Mouse (Mus musculus) ES-E14 (cell line): ENCODE measurements at regions not wholly inside any gene's neighbourhood (a gene's known extent, or its start where the extent isn't known, plus 50 kb on each side); places are given as distances from the start of the nearest gene placed in this dataset.

Source experiments
- DNase-seq: peaks from one replicate; pipeline ENCODE4 v3.0.0-alpha.2; 2013; ENCODE audit warnings: low read depth, low spot score
- H3K27ac ChIP-seq: 2 replicates; pipeline ENCODE4 v1.5.1; 2012; ENCODE audit warnings: low read depth, mild to moderate bottlenecking, low read length, moderate library complexity, mixed read lengths; ENCODE audit not compliant: poor library complexity, insufficient read depth, severe bottlenecking
- H3K36me3 ChIP-seq: 2 replicates; pipeline ENCODE4 v1.6.1; 2012; ENCODE audit warnings: mild to moderate bottlenecking, low read length, moderate library complexity, mixed read lengths; ENCODE audit not compliant: control insufficient read depth, poor library complexity, insufficient read depth, severe bottlenecking
- H3K4me1 ChIP-seq, 2 experiments: fragments of 150-350 bp in 1 of 2; sonication (generic) in 1 of 2; 2 replicates each; pipeline ENCODE4 v1.6.1; 2012; ENCODE audit warnings: low read length in 2 of 2, mild to moderate bottlenecking in 1 of 2, mixed read lengths in 1 of 2; ENCODE audit not compliant: control insufficient read depth in 2 of 2, insufficient read depth in 2 of 2, poor library complexity in 1 of 2
- H3K4me3 ChIP-seq, 2 experiments: fragments of 150-350 bp in 1 of 2; sonication (generic) in 1 of 2; 2 replicates each; pipeline ENCODE4 v1.5.1; 2012; ENCODE audit warnings: low read length in 2 of 2, low read depth in 1 of 2, mild to moderate bottlenecking in 1 of 2, mixed read lengths in 1 of 2; ENCODE audit not compliant: insufficient read depth in 1 of 2, poor library complexity in 1 of 2, severe bottlenecking in 1 of 2
- H3K9ac ChIP-seq: 2 replicates; pipeline ENCODE4 v1.6.1; 2012; ENCODE audit warnings: low read depth, mild to moderate bottlenecking, low read length, mixed read lengths; ENCODE audit not compliant: poor library complexity, insufficient read depth, severe bottlenecking
- H3K9me3 ChIP-seq: fragments of 150-350 bp; sonication (generic); 2 replicates; pipeline ENCODE4 v1.6.1; 2012; ENCODE audit warnings: low read depth, mild to moderate bottlenecking, low read length; ENCODE audit not compliant: control insufficient read depth, insufficient read depth
- CHD2 ChIP-seq: IDR thresholded peaks from 2 replicates; pipeline ENCODE4 v1.6.1; 2014; ENCODE audit warnings: mild to moderate bottlenecking, low read depth, low read length, inconsistent platforms
- HCFC1 ChIP-seq: IDR thresholded peaks from 2 replicates; pipeline ENCODE4 v1.6.1; 2012; ENCODE audit warnings: low read length, inconsistent platforms, borderline replicate concordance; ENCODE audit not compliant: insufficient read depth
- MAFK ChIP-seq: IDR thresholded peaks from 2 replicates; pipeline ENCODE4 v1.6.1; 2014; ENCODE audit warnings: mild to moderate bottlenecking, low read depth, low read length, inconsistent platforms; ENCODE audit not compliant: insufficient read depth
- ZC3H11A ChIP-seq: IDR thresholded peaks from 2 replicates; pipeline ENCODE4 v1.6.1; 2012; ENCODE audit warnings: low read depth, mild to moderate bottlenecking, inconsistent platforms, low read length, borderline replicate concordance
- ZNF384 ChIP-seq: IDR thresholded peaks from 2 replicates; pipeline ENCODE4 v1.6.1; 2012; ENCODE audit warnings: low read depth, low read length, inconsistent platforms
- in situ Hi-C, 2 experiments: fragments of 600-800 bp; cut with MboI; formaldehyde crosslinking; loops; one replicate each; pipeline ENCODE4 v1.15.1; 2025; ENCODE audit warnings: low sequenced_read_pairs in 2 of 2, inconsistent platforms in 1 of 2; ENCODE audit not compliant: unreplicated experiment in 2 of 2

- Histone ChIP-seq H3K9me3 (no peaks in the 10 kb centered on the region), H3K36me3 (no peaks in the 10 kb centered on the region), H3K9ac (no peak overlapping the region), H3K27ac (no peak overlapping the region), H3K4me1 (peaks cover 7 to 11% of the 10 kb centered on the region in 2 experiments; a peak in 3 of 4 replicates), H3K4me3 (peak overlapping the region in 1 of 2 experiments; percentile 40; a peak in 1 of 4 replicates)
- in situ Hi-C loops, result no loop called here
- TF ChIP-seq ZNF384 (no peak), MAFK (no peak), CHD2 (no peak), HCFC1 (no peak), ZC3H11A (no peak)
- DNase-seq, result no peak
These were observed 106.7 kb upstream of the Foxn2 start for GRCm38 (mm10) chr17:88333816-88334215.

GRCm38 (mm10) chr17:88335271-88335670 is 105.2 kb upstream of the Foxn2 start:
- TF ChIP-seq MAFK (no peak), ZNF384 (no peak), ZC3H11A (no peak), CHD2 (no peak), HCFC1 (no peak)
- Histone ChIP-seq H3K36me3 (no peaks in the 10 kb centered on the region), H3K4me3 (no peak overlapping the region), H3K4me1 (peaks cover 4 to 7% of the 10 kb centered on the region in 2 experiments; a peak in 2 of 4 replicates), H3K9ac (no peak overlapping the region), H3K27ac (no peak overlapping the region), H3K9me3 (no peaks in the 10 kb centered on the region)
- in situ Hi-C loops, result no loop called here
- DNase-seq, result no peak

GRCm38 (mm10) chr17:88336140-88336769 is 104.3 kb upstream of the Foxn2 start:
- in situ Hi-C loops, result no loop called here
- Histone ChIP-seq H3K9me3 (no peaks in the 10 kb centered on the region), H3K27ac (no peak overlapping the region), H3K4me1 (peaks cover 4 to 7% of the 10 kb centered on the region in 2 experiments; a peak in 2 of 4 replicates), H3K36me3 (no peaks in the 10 kb centered on the region), H3K4me3 (no peak overlapping the region), H3K9ac (no peak overlapping the region)
- TF ChIP-seq MAFK (no peak), ZNF384 (no peak), HCFC1 (no peak), ZC3H11A (no peak), CHD2 (no peak)
- DNase-seq, result no peak

GRCm38 (mm10) chr17:88337649-88338404 is 102.7 kb upstream of the Foxn2 start:
- Histone ChIP-seq H3K9ac (no peak overlapping the region), H3K27ac (no peak overlapping the region), H3K4me1 (peaks cover 4 to 7% of the 10 kb centered on the region in 2 experiments; a peak in 2 of 4 replicates), H3K36me3 (no peaks in the 10 kb centered on the region), H3K4me3 (no peak overlapping the region), H3K9me3 (no peaks in the 10 kb centered on the region)
- TF ChIP-seq CHD2 (no peak), ZNF384 (no peak), MAFK (no peak), HCFC1 (no peak), ZC3H11A (no peak)
- in situ Hi-C loops, result no loop called here
- no peak for DNase-seq
